Mouse (Mus musculus): ENCODE data around the gene Abi3bp.

The Abi3bp gene

GRCm38 (mm10) chr16:56477677-56478574 is at the start of gene Abi3bp:
Abi3bp (plus strand) TSS chr16:56477878.
- DNase-seq (ENCODE audit: low spot score in 2 of 2), result no peak

DNA sequence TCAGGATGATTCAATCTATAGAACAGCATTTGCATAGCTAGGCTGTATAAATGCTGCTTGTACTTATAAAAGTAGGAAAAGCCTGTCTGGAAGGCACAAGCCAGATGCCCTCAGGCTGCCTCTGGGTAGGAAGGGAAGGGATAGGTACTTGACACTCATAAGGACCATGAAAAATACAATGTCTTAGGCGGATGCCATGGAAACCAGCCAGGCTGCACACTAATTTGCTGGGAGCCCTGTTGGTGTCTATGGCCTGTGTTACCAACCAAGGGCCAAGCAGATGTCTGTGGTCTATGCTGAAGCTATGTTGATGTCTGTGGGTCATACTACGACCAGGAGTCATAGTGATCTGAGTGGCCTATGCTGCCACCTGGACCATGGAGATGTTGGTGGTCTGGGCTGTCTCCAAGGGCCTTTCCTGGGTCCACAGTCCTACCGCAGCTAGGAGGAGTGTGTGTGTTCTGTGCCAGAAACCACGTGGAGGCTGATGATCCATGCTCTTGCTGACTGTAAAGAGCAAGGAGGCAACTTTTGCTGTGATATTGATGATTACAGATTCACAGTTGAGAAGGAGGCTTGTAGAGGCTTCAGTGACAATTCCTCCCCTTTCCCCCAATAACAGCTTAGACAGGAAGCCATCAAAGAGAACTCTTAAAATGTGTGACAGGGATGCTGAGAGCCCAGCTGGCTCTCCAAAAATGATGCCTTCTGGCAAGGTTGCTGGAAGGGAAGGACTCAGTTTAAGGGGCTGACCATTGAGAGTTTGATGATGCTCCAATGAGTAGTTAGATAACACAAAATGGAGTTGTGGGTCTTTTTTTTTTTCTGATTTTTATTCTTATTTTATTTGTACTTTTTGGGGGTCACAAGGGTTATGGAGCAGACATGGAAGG is 42.1 kb upstream of the Abi3bp start:
- DNase-seq (ENCODE audit: low spot score in 2 of 2), result no peak

DNA sequence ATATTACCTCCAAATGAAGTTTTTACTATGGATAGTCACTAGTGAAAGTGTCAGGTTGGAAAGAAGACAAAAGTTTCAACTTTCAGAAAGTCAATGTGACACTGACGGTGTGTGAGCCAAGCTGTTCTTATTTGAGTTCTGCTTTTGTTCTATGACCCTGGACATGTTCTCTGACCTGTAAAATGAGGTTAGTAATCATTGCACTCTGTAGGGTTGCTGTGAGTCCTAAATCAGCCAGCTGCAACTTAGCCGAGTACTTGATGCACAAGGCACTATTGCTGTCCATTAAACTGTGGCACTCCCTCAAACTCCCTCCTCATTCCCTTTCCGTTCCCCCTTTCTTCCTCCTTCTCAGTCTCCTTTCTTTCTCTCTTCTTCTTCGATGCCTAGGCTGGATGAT is 37.4 kb upstream of the Abi3bp start:
- DNase-seq (ENCODE audit: low spot score in 2 of 2), result no peak

DNA sequence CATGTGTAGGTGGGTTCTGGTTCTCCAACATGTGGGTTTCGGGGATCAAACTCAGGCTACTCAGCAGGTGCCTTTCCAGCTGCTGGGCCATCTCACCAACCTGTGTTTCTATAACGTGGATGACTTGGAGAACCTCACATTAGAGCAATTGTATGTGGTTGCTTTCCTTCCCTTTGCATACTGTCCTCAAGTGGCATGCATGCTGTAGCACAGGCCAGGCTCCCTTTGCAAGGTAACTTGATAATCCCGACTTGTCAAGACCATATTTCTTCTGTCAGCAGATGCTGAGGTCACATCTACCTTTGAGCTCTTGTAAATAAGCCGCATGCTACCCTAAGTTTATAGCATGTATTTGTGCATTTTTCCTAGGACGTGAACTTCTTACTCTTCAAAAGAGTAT is 36.6 kb upstream of the Abi3bp start:
- DNase-seq (ENCODE audit: low spot score in 2 of 2), result no peak

- no peak for DNase-seq (ENCODE audit: low spot score in 2 of 2)
Measured at GRCm38 (mm10) chr16:56441658-56442344, 35.9 kb upstream of the Abi3bp start.

DNA sequence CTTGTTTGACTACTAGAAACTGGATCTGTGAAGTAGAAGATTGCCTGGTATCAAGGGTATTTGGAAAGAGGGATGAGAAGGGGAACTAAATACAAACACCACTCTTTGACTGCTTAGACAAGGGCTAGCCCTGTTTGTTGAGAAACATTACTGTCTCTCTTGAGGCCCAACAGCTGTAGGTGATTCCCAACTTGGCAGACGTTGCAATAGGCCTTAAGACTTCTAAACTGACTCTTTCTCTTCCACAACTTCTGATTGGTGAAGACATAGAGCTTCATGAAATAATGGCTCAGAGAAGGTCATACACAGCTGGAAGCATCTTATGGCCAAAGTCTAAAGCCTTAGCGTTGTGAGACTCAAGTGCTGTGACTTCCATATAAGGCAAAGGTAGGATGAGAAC is 26.2 kb upstream of the Abi3bp start:
- no peak for DNase-seq (ENCODE audit: low spot score in 2 of 2)

- DNase-seq (ENCODE audit: low spot score in 2 of 2), result no peak
Measured at GRCm38 (mm10) chr16:56451923-56452322, 25.8 kb upstream of the Abi3bp start.

DNA sequence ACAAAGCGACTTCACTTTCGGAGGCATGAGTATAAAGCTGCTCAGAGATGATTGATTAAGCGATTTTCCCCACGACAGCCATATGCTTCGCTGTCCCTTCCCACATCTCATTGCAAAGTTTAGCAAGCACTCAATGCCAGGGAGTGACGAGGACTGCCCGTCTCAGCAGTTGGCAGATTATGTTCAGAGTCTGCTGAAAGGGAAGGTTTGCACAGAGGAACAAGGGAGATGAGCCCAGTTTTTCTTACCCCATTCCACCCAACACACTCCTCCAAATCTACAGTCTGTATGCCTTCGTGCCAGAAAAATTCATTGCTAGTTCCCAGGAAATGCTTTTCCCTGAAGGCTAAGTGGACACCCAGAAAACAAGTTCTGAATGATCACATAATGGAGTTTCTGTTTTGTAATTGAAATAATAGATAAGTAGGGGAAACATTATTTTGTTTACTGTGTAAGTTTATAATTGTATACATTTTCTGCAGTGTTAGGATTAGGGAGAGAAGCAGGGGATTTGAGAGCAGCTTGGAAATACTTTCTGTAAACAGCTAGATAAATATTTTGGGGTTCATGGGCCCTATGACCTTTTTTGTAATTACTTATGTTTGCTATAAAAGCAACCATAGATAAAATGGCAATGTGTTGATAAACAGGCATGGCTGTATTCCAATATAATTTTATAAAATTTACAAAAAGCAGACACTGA is 19.5 kb upstream of the Abi3bp start:
- DNase-seq (ENCODE audit: low spot score in 2 of 2), result no peak

DNA sequence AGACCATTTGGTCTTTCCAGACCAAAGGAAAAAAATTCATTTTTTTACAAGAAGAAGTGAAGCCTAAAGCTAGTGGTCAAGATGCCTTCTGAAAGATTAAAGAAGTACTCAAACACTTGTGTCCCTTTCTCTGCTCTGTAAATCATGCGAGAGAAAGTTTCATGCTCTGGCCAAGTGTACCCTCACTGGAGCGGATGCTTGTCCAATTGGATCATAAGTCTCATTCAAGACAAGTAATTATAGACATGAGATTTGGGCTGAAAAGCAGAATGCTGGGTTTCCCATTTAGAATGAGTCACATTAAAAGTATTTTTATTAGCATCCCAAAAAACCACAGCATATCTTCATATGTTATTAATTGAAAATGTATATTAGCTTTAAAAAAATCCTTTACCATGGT is 4.5 kb upstream of the Abi3bp start:
- DNase-seq (ENCODE audit: low spot score in 2 of 2), result no peak

GRCm38 (mm10) chr16:56475676-56476075 is 2.0 kb upstream of the Abi3bp start:
- DNase-seq (ENCODE audit: low spot score in 2 of 2), result no peak

DNA sequence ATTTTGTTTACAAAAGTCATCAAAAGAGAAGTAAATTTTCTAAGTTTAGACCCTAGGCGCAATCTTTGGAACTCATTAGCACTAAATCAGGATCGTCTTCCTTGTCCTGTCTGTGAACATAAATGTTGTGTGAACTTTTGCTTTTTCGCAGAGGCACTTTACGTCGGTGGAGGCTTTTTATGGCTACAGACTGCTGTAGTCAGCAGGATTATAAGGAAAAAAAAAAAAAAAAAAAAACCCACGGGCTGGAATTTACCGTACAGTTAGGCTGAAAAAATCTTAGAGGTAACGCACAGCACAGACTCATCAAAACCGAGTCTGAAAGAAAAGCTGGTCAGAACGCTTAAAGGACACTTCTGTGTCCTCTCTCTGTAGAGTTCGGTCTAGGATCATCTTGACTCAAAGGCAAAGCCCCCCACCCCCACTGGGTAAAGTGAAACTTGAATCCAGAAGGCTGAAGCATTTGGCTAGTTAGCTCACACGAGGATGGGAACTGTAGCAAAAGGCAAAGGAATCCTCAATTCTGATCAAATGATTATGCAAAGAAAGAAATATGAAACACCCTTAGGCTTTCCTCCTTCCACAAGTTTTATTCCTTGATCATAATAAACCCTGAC is 1.0 kb downstream of the Abi3bp start:
- no peak for DNase-seq (ENCODE audit: low spot score in 2 of 2)

DNA sequence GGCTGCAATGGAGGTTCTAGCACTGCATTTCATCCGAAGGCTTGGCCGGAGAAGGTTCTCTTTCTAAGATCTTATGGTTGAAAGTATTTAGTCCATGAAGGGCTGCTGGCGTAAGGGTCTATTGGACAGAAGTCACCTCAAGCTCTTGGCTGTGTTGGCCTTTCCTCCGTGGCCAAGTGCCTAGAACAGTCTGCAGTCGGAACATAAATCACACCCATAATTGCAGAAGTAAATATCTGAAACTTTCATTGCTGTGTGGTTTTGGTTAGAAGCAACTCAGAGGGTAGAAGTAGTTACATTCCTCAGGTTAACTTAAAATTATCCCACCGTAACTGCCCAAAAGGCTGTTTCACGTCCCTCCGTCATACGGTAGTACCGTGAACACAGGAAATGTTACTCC is 5.8 kb downstream of the Abi3bp start:
- DNase-seq (ENCODE audit: low spot score in 2 of 2), result no peak

DNA sequence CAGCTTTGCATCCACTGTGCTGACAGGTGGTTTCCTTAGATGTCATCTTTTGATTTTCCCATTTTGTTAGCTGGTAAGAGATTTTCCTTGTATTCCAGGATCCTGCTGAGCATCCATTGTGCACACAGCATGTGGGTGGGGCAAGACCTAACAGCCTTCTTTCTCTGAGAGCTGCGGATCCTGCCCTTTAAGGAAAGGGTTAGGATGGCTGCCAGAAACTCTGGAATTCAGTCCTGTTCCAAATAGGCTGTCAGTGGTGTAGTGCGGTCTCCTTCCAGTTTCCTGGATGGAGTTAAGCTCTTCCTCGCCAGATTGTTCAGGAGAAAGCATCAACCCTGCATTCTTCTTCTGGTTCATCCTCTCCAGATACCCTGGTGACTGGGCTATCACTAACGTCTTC is 8.8 kb downstream of the Abi3bp start:
- no peak for DNase-seq (ENCODE audit: low spot score in 2 of 2)

GRCm38 (mm10) chr16:56490861-56491260 is 13.2 kb downstream of the Abi3bp start:
- DNase-seq (ENCODE audit: low spot score in 2 of 2), result no peak

GRCm38 (mm10) chr16:56495266-56495665 is 17.6 kb downstream of the Abi3bp start:
- DNase-seq (ENCODE audit: low spot score in 2 of 2), result no peak

- no peak for DNase-seq (ENCODE audit: low spot score in 2 of 2)
Measured at GRCm38 (mm10) chr16:56496743-56497142, 19.1 kb downstream of the Abi3bp start.

DNA sequence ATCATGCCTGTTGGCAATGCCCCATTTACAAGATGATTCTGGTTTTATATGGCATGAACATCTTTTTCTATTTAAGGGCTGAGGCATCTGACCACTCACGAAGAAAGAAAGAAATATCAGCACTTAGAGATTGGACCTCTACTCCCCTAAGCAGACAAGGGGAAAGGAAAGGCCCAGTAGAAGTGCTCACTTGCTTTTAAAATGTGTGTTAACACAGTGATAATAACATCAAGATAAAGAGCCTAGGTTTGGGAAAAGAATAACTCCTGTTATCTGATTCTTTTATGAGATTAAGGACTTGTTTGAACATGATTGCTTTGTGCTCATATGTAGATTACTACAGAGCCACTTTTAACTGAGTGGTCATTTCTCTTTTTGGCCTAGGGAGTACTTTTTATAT is 21.0 kb downstream of the Abi3bp start:
- no peak for DNase-seq (ENCODE audit: low spot score in 2 of 2)

GRCm38 (mm10) chr16:56500441-56500840 is 22.8 kb downstream of the Abi3bp start:
- DNase-seq (ENCODE audit: low spot score in 2 of 2), result no peak

- no peak for DNase-seq (ENCODE audit: low spot score in 2 of 2)
Measured at GRCm38 (mm10) chr16:56501101-56501500, 23.4 kb downstream of the Abi3bp start.

DNA sequence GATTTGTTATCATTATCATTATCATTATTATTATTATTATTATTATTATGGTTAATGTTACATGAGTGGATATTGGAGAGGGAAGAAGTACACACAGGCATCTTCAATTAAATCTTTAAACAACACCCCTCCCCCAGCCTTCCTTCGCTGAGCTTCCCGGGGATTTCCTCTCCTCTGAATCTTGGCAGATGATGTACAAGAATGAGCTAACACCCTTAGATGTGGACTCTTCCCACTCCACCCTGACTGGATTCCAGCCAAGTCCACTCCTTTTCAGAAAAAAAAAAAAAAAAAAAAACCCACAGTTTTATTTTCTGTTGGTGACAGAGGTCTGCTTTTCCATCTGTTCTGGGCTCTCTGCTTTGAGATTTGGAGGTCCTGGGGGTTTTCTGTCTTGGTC is 23.8 kb downstream of the Abi3bp start:
- no peak for DNase-seq (ENCODE audit: low spot score in 2 of 2)

GRCm38 (mm10) chr16:56502134-56502533 is 24.5 kb downstream of the Abi3bp start:
- DNase-seq (ENCODE audit: low spot score in 2 of 2), result no peak
